Mouse (Mus musculus): ENCODE measurements at regions not wholly inside any gene's neighbourhood (a gene's known extent, or its start where the extent isn't known, plus 50 kb on each side); places are given as distances from the start of the nearest gene placed in this dataset.
"Not testable (repeated sequence)": the region's sequence is repeated elsewhere in the genome, so short reads cannot be mapped to it uniquely, and the experiment has no call there.

DNA sequence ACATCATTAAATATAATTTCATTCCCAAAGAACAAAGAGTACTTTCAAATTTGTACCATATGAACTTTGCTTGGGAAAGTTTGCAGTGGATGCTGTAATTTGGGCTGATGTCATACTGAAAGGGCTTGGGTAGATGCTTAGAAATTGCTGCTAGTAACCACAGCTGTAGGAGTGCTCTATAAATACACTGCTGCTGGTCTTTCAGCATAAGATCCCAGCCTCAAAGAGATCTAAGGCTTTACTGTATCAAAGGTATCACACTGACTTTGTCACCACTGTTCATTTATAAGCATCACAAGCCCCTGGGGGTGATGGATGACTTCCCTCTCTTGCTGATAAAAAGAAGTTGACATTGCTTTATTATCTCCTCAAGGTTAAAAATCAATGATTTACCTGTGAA, 497.2 kb downstream of the Pla2g4a start:
- DNase-seq = no peak
- intact Hi-C loops (cut with DNase I) = no loop called here

DNA sequence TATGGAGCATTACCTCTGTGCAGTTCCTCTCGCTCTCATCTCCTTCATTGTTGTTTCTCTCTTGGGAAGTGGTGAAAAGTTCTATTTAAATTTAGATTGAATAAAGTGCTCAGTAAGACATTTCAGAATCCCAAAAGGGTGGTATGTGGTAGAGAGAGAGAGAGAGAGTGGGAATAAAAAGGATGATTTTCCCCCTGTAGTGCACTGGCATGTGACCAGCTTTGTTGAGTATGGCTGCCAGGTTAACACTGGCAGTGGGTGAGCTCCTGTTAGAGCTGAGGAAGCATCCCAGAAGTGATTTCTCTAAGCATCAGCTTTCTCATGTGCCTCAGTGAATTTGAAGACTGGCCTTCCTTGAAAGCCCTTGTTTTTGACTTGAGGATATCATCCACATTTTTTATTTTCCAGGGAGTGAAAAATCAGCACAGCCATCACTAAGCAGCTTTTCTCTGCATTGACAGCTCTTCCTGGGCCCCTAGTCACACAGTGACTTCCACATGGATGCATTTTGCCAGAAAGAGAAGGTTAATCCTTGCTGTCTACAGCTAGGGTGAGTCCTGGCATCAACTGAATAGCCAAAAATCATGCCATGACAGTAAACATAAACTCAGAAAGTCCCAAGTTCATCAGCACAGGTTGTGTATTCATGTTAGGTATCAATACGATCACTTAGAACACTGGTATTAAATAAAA, 511.1 kb downstream of the Pla2g4a start:
- DNase-seq = peak; percentile 81
- intact Hi-C loops (cut with DNase I) = no loop called here

DNA sequence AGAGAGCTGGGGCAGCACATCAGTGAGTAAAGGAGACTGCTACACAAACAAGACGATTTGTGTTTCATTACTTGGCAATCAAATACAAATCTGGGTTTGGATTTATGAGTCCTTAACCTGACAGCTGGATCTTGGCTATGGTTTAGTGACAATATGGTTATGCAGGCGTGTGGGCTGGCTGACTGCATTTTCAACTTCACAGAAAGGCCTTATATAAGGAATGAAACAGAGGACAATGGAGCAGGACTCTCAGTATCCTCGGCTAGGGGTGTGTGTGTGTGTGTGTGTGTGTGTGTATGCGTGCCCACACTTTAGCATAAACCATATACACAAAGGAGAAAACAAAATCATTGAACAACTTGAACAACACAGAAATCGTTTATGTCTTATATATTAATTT, 512.6 kb downstream of the Pla2g4a start:
- intact Hi-C loops (cut with DNase I) = no loop called here
- peak; percentile 45 for DNase-seq

DNA sequence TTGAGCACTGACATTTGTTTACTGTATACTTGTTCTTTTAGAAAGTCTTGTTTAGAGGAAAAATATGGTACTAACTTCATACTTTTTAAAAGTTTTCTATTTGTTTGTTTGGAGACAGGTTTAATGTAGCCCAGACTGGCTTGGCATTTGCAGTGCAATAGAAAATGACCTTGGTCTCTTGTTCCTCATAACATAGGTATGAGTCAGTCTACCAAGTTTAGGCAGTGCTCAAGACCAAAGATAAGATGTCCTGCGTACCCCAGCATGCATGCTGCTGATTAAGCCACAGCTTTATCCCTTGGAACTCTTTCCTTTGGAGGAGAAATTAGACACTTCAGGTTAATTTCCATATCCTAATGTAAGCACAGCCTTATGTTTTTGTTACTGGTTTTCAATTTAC, 550.1 kb downstream of the Pla2g4a start:
- intact Hi-C loops (cut with DNase I) = no loop called here
- no peak for DNase-seq

DNA sequence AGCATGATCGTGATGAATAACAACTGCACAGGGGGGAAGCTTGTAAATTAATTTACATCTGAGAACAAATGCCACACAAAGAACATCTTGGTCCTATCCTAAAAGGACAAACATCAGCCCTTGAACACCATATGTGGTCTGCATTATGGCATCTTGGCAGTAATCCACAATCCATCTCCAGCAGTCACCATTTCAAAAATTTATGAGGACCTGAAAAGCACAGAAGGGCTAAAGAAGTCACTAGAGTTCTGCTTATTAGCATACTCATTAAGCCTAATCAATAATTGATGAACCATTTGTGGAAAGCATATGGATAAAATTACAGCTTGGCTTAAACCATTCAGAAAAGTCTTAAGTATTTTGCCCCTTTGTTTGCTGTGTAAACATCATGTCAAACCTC, 555.7 kb downstream of the Pla2g4a start:
- DNase-seq = peak; percentile 9
- intact Hi-C loops (cut with DNase I) = no loop called here

DNA sequence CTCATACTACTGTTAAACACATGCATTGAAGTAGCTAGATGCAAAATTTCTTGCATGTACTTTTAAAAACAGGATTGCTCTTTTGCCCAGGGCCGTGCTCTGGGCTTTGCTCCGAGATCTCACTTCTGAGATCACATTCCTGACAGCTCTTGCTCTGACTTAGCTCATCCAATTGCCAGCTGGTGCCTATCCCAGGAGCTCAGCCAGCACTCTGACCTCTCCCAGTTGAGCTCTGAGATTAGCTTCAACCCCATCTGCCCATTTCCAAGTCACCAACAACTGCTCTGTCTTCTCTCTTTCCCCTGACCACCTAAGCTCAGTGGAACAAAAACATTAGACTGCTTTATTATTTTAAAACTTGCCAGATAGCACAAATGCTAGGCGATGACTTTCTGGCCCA, 572.4 kb downstream of the Pla2g4a start:
- DNase-seq = peak; percentile 63
- intact Hi-C loops (cut with DNase I) = no loop called here

DNA sequence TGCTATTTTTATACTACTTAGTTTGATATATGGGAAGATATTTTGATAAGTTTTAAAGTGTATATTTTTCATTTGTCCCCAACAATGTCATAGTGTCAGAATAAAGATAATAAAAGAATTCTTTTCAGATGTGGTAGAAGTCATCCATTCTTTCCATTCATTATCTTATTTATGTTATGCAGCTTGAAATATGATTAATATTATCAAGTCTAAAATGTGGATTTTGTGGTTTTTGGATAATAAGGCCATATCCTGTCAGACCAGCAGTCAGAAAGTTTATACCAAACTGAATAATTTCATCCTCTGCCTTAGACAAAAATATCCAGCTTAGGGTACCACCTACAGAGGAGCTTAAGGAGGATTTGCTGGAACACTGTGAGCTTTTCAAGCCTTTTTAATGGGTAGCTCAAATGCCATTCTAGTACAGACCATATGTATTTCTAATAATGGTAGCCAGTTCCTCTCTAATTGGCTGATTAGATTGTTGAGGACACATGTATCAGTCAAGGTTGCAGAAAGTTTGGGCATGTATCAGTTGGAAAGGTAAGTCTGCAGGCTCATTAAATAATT, 609.7 kb downstream of the Pla2g4a start:
- intact Hi-C loops (cut with DNase I) = no loop called here
- DNase-seq = no peak

DNA sequence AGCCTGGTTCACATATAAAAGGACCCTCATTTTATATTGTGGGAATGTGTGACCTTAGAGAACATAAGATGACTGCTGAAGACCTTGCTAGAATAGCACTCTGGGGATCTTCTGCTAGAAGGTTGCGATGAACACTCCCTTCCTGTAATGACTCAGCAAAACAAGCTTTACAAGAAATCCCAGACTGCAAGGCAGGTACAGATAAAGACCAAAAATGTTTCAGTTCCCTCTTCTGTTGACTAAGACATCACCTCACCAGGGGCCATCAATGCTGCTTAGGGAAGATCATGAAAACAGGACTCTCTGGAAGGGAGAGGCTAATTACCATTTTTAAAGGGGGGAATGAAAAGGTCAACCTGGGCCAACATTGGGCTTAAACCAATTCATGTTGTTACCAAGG, 613.7 kb downstream of the Pla2g4a start:
- intact Hi-C loops (cut with DNase I) = no loop called here
- no peak for DNase-seq

DNA sequence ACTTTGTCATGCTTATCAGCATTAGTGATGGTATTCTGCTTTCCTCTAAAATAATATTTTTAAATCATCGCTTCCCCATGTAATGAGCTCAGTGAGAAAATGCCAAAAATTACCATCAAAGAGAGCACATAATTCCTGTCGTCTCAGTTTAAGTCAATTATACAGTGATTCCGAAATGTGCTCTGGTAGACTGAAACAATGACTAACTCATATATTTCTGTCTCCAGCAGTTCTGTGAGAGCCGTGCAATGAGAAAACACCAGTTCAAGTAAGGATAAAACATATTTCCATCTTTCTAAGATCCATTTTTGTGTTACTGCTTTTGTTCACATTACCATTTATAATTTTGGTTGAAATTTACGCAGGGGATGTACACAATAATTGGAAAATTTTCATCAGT, 622.9 kb downstream of the Pla2g4a start:
- intact Hi-C loops (cut with DNase I) = no loop called here
- DNase-seq = no peak

DNA sequence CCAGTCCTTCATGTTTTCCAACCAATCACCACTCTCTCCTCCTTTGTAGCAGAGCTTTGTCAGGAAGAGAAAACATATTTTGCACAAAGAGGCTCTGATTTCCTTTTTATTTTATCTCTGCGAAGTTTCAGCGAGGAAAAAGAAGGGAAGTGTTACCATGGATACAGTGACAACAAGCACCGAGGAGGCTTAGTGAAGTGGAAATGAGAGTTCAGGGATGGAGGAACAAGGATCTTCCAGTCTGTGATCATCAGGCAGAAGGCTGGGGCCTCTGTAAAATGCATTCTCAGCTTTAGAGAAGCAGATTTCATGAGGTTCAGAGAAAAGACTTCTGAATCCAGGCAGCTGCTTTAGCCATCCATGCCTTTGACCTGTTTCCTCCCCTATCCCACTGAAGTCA, 628.9 kb downstream of the Pla2g4a start:
- no peak for DNase-seq
- intact Hi-C loops (cut with DNase I) = no loop called here

DNA sequence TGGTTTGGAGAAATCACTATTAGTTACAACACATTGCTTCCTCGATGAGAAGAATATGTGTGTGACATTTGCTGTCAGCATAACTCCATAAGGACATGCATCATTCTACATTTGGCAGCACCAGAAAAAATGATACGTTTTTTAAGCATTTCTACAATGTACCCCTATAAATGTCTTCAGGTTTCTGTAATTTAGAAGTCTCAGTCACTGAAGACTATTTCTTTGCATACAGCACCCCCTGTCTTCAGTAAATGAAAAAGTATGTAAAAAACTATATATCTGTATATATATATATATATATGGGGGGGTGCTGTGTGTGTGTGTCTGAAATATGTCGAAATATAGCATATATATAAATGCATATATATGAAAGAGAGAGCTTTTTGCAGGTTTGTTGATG, 633.9 kb downstream of the Pla2g4a start:
- intact Hi-C loops (cut with DNase I) = no loop called here
- DNase-seq = no peak

DNA sequence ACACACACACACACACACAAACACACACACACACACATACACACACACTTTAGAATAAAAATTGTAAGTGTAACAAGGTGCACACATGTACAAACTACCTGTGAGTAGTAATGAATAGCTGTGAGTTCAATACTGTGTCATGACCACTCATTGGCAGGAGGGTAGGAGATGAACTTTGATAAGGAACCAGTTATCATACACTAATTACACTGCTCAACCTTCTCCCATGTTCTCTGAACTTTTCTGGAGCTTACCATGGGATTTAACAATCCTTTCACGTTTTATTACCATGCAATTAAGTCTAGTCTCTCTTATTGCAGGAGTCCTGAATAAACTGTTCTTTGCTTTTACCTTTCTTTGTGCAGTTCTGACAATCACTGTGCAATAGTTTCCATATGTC, 638.0 kb downstream of the Pla2g4a start:
- intact Hi-C loops (cut with DNase I) = no loop called here
- DNase-seq = no peak

DNA sequence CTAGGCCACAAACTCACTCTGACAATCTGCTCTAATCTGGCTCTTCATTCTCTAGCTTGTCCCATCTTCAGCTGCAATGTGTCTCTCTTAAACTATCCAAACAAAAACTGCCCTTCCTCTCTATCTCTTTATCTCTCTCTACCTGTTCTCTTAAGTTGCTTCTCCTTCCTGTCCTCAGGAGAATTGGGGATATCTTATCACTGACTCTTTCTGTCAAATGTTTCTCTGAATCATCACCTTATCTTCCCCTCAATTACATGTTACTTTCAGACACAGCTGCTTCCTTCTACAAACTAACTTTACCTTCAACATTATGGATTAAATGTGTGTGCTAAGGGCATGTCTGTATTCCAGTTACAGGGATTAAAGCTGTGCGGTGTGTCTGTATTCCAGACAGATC, 671.4 kb downstream of the Pla2g4a start:
- DNase-seq = no peak
- intact Hi-C loops (cut with DNase I) = no loop called here

DNA sequence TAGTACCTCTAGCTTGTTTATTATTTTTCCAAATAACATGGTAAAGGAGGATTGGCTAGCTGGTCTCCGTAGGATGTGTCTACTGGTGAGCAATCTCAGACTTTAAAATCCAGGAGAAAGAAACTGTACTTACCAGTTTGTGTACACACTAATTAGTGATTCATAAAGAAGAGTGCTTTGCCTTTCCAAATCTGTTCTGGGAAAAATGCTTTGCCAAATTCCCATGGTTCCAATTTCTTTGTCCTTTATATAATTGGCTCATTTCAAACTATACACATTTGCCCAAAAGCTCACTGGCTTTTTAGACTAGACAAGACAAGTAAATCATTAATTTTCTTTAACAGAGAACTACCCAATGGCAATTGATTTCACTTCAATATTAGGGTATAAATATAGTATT, 686.2 kb downstream of the Pla2g4a start:
- no peak for DNase-seq
- intact Hi-C loops (cut with DNase I) = no loop called here

DNA sequence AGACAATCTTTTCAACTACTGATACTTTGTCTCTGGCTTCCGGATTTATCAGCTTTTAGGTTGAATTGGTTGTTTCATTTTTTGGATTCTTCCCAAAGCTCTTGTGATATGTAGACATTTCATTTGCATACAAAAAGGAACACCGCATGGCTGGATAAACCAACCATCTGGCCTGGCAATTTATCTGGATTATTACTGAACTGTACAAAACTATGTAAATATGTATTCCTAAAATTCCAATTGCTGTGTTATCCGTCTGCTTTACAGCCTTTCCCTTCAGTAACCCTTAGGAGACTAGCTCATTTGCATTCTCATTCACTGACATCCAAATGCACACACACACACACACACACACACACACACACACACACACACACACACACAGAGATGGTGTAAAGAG, 704.2 kb downstream of the Pla2g4a start:
- no peak for DNase-seq
- intact Hi-C loops (cut with DNase I) = no loop called here

DNA sequence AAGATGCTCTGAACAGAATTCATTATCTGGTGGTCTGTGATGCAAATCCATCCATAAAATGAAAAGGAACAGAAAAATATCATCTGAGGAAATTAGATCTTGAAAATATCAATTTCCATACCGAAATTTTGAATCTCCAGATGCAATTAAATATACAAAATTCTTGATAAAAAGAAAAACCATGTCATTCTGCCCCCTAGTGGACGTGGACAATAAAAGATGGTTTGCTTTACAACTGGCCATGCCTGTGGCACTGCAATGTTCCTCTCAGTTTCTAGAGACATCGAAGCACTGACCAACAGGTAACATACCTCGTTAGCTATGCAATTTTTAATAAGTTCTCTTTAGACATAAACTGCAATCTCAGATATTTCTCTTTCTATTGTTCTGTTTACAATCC, 706.9 kb downstream of the Pla2g4a start:
- DNase-seq = peak; percentile 13
- intact Hi-C loops (cut with DNase I) = no loop called here

DNA sequence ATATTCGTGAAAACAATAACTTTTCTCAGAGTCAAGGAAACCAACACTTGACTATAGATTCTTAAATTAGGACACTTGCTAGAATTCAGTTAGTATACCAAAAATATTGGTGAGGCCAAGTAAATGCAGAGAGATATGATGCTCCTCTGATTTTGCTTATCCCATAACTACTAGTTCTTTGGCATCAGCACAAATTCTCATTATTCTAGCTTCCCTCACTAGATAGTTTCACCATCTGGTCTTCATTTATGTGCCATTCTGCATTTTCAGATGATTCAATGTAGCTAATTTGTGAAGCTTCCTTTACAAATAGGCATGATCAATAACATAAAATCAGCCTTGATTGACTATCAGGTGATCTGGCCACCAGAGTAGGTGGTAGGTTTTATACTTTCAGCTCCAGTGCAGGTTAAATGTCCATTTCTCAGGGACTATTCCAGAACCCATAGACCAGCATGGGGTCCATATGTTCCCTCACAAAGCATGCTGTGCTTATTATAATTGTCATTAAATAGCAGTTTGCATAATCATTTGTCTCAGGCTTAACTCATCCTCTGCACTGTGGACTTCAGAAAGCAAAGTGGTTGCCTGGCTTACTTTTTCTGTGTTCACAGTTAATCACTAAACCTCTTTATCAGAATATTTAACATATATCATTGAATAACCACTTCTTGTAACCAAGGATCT, 722.6 kb downstream of the Pla2g4a start:
- peak; percentile 31 for DNase-seq
- intact Hi-C loops (cut with DNase I) = no loop called here

DNA sequence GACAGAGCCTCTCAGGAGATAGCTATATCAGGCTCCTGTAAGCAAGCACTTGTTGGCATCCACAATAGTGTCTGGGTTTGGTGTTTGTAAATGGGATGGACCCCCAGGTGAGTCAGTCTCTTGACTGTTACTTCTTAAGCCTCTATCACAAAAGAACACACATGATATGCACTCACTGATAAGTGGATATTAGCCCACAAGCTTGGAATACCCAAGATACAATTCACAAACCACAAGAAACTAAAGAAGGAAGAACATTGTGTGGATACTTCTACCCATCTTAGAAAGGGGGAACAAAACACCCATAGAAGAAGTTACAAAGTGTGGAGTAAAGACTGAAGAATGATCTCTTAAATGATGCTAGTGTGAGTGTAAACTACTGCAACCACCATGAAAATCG, 733.9 kb downstream of the Pla2g4a start:
- intact Hi-C loops (cut with DNase I); DNase-seq: not testable (repeated sequence)

DNA sequence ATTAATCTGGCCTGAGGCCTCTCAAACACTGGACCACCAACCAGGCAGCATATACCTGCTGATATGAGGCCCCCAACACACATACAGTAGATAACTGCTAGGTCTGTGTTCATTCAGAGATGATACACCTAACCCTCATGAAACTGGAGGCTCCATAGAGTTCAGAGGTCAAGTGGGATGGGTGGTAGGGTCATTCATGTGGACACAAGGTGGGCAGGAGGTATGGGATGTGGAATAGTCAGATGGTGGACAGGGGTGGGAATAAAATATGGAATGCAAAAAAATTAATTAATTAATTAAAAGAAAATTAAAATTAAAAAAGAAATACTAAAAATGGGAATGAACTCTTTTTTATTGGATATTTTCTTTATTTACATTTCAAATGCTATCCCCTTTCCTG, 734.7 kb downstream of the Pla2g4a start:
- no peak for DNase-seq
- intact Hi-C loops (cut with DNase I) = no loop called here

DNA sequence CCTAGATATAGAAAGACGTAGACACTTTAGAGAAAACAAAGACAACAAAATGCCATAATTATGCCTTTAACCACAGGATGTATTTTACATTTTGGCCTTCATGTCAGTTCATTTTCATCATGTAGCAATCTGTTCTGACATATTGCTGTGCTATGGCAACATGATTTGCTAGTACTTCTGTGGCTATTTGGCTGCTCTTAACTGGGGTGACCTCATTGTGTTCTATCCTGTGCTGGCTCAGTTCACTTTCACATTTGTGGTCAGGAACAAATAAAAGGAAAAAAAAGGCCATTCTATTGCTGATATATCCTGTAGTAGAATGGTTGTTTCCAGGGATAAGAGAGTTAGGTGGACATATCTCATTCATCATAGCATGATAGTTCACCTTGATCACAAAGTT, 758.5 kb downstream of the Pla2g4a start:
- intact Hi-C loops (cut with DNase I) = no loop called here
- no peak for DNase-seq

DNA sequence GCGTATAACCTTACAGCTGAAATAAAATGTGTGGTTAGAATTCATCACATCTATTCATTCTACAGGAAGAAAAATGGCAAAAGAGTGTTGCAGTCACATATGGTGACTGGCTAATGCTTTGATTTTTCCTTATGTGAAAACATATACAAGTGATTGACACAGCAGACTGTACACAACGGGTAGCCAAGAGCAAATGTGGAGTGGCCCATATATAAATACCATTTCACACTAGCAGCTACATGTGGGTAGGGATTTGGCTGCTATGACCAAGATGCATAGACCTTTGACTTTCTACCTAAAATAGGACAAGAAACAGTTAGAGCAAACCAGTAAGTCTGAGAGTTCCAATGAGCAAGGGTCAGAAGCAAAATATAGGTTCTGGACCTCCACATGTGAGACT, 761.8 kb downstream of the Pla2g4a start:
- no peak for DNase-seq
- intact Hi-C loops (cut with DNase I) = no loop called here

DNA sequence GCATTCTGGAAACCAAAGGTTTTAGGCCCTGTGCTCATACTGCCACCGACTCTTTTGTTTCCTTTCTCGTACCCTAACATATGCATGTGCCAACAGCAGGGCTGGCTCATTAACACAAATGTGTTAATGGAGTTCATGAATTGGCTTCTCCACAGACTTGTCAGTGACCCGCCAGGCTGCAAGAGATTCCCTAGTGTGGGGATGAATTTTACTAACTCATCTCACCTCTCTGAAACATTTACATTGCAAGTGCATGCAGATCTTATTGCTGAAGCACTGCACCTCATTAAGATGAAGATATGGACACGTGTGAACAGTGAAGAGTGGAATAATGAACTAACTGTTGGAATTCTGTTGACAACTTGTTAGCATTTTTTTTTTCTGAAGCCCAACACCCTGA, 762.2 kb downstream of the Pla2g4a start:
- DNase-seq = no peak
- intact Hi-C loops (cut with DNase I) = no loop called here
